Mouse (Mus musculus): ENCODE data around the gene Metrnl.

GRCm38 (mm10) chr11:121670926-121671325 lies 30.4 kb upstream of the Metrnl start:
- no peak for TF ChIP-seq CTCF (IDR thresholded peaks at IDR 0.05; ENCODE audit: low read depth, low read length)
- TF ChIP-seq GATA1 (IDR thresholded peaks at IDR 0.05; ENCODE audit: borderline replicate concordance, low read length): no peak
- TF ChIP-seq POLR2AphosphoS5 (IDR thresholded peaks at IDR 0.05; ENCODE audit: insufficient replicate concordance, low read depth, low read length): no peak
- TF ChIP-seq TAL1 (conservative IDR thresholded peaks at IDR 0.05; ENCODE audit: low read depth, low read length): no peak
- no peak for TF ChIP-seq GATA2 (IDR thresholded peaks at IDR 0.05; ENCODE audit: borderline replicate concordance, low read depth, low read length)
